Mouse (Mus musculus) MEL (cell line): Measurements from ENCODE around the gene Slc9b2. TPM values are rescaled to one million over a fixed set of nuclear protein-coding genes. Genes with fewer than 3 reads are reported as not detected.

ENCODE experiments used
- DNase-seq: peaks from one replicate; pipeline ENCODE4 v3.0.0; 2011; ENCODE audit warnings: low read depth, low spot score
- H3K27ac ChIP-seq: 2 replicates; pipeline ENCODE4 v1.5.1; 2012; ENCODE audit warnings: low read depth, mild to moderate bottlenecking, control low read depth, low read length, moderate library complexity; ENCODE audit not compliant: control insufficient read depth
- H3K27me3 ChIP-seq, 2 experiments: fragments of 150-350 bp in 1 of 2; sonication (generic) in 1 of 2; 2 replicates each; pipeline ENCODE4 v1.6.1; 2012; ENCODE audit warnings: low read length in 2 of 2, mild to moderate bottlenecking in 2 of 2, improper control_type of control experiment in 1 of 2, moderate library complexity in 1 of 2; ENCODE audit not compliant: insufficient read depth in 2 of 2, control insufficient read depth in 1 of 2
- H3K36me3 ChIP-seq, 2 experiments: 2 replicates each; pipeline ENCODE4 v1.6.1; 2012 to 2014; ENCODE audit warnings: low read length in 2 of 2, improper control_type of control experiment in 1 of 2, inconsistent platforms in 1 of 2, mild to moderate bottlenecking in 1 of 2; ENCODE audit not compliant: insufficient read depth in 2 of 2, control insufficient read depth in 1 of 2
- H3K4me1 ChIP-seq, 2 experiments: fragments of 150-350 bp in 1 of 2; sonication (generic) in 1 of 2; 2 replicates each; pipeline ENCODE4 v1.6.1; 2012; ENCODE audit warnings: low read length in 2 of 2, improper control_type of control experiment in 1 of 2, mild to moderate bottlenecking in 1 of 2; ENCODE audit not compliant: insufficient read depth in 2 of 2, control insufficient read depth in 1 of 2
- H3K4me3 ChIP-seq, 2 experiments: fragments of 150-350 bp in 1 of 2; sonication (generic) in 1 of 2; 2 replicates each; pipeline ENCODE4 v1.5.1; 2012; ENCODE audit warnings: low read depth in 2 of 2, low read length in 2 of 2, mild to moderate bottlenecking in 2 of 2, moderate library complexity in 2 of 2, control low read depth in 1 of 2, improper control_type of control experiment in 1 of 2; ENCODE audit not compliant: control insufficient read depth in 1 of 2, insufficient read depth in 1 of 2
- H3K79me2 ChIP-seq: 2 replicates; pipeline ENCODE4 v1.6.1; 2012; ENCODE audit warnings: mild to moderate bottlenecking, low read length, moderate library complexity; ENCODE audit not compliant: control insufficient read depth, poor library complexity, insufficient read depth
- H3K9ac ChIP-seq: 2 replicates; pipeline ENCODE4 v1.6.1; 2012; ENCODE audit warnings: low read depth, mild to moderate bottlenecking, control low read depth, low read length, moderate library complexity; ENCODE audit not compliant: control insufficient read depth, poor library complexity, severe bottlenecking
- H3K9me3 ChIP-seq: fragments of 150-350 bp; sonication (generic); replicated peaks from 2 replicates; pipeline ENCODE4 v1.6.1; 2012; ENCODE audit warnings: mild to moderate bottlenecking, low read length, improper control_type of control experiment, moderate library complexity; ENCODE audit not compliant: insufficient read depth
- BHLHE40 ChIP-seq: IDR thresholded peaks from 2 replicates; pipeline ENCODE4 v1.6.1; 2012; ENCODE audit warnings: low read depth, mild to moderate bottlenecking, inconsistent platforms, low read length, improper control_type of control experiment, borderline replicate concordance
- CHD2 ChIP-seq: IDR thresholded peaks from 2 replicates; pipeline ENCODE4 v1.6.1; 2011; ENCODE audit warnings: low read length, improper control_type of control experiment
- CTCF ChIP-seq, 3 experiments: IDR thresholded peaks in 2 of 3; conservative IDR thresholded peaks in 1 of 3; 2 replicates each; pipeline ENCODE4 v1.5.1; 2011 to 2012; ENCODE audit warnings: low read length in 3 of 3, low read depth in 2 of 3, mild to moderate bottlenecking in 2 of 3, improper control_type of control experiment in 1 of 3, inconsistent platforms in 1 of 3, mixed read lengths in 1 of 3, moderate library complexity in 1 of 3; ENCODE audit not compliant: control insufficient read depth in 1 of 3, insufficient read depth in 1 of 3, poor library complexity in 1 of 3, severe bottlenecking in 1 of 3
- ELF1 ChIP-seq: IDR thresholded peaks from 2 replicates; pipeline ENCODE4 v1.6.1; 2014; ENCODE audit warnings: low read depth, mild to moderate bottlenecking, inconsistent platforms, low read length, improper control_type of control experiment, moderate library complexity
- HCFC1 ChIP-seq: IDR thresholded peaks from 2 replicates; pipeline ENCODE4 v1.6.1; 2012; ENCODE audit warnings: low read depth, mild to moderate bottlenecking, inconsistent platforms, low read length, improper control_type of control experiment, moderate library complexity
- JUND ChIP-seq: IDR thresholded peaks from 2 replicates; pipeline ENCODE4 v1.6.1; 2011; ENCODE audit warnings: low read depth, mild to moderate bottlenecking, improper control_type of control experiment, low read length
- KAT2A ChIP-seq: conservative IDR thresholded peaks from 2 replicates; pipeline ENCODE4 v1.6.1; 2012; ENCODE audit warnings: low read depth, low read length, improper control_type of control experiment, inconsistent platforms
- MAX ChIP-seq: IDR thresholded peaks from 2 replicates; pipeline ENCODE4 v1.6.1; 2011; ENCODE audit warnings: low read length, improper control_type of control experiment
- MYB ChIP-seq: IDR thresholded peaks from 2 replicates; pipeline ENCODE4 v1.6.1; 2011; ENCODE audit warnings: mild to moderate bottlenecking, low read depth, low read length, improper control_type of control experiment
- MYC ChIP-seq: IDR thresholded peaks from 2 replicates; pipeline ENCODE4 v1.6.1; 2011; ENCODE audit warnings: low read depth, mild to moderate bottlenecking, low read length, improper control_type of control experiment, moderate library complexity
- NRF1 ChIP-seq: IDR thresholded peaks from 2 replicates; pipeline ENCODE4 v1.6.1; 2014; ENCODE audit warnings: low read depth, mild to moderate bottlenecking, inconsistent platforms, low read length, improper control_type of control experiment, moderate library complexity; ENCODE audit not compliant: poor library complexity, insufficient read depth, severe bottlenecking
- POLR2A ChIP-seq, 2 experiments: IDR thresholded peaks; 2 replicates each; pipeline ENCODE4 v1.6.1; 2011 to 2012; ENCODE audit warnings: low read length in 2 of 2, mild to moderate bottlenecking in 2 of 2, control low read depth in 1 of 2, improper control_type of control experiment in 1 of 2, low read depth in 1 of 2, moderate library complexity in 1 of 2; ENCODE audit not compliant: control insufficient read depth in 1 of 2, insufficient read depth in 1 of 2, poor library complexity in 1 of 2
- POLR2AphosphoS5 ChIP-seq: IDR thresholded peaks from 2 replicates; pipeline ENCODE4 v1.6.1; 2012; ENCODE audit warnings: low read depth, borderline replicate concordance, mild to moderate bottlenecking, inconsistent platforms, low read length, moderate library complexity, mixed read lengths
- RAD21 ChIP-seq: IDR thresholded peaks from 2 replicates; pipeline ENCODE4 v1.6.1; 2011; ENCODE audit warnings: mild to moderate bottlenecking, low read depth, low read length, improper control_type of control experiment
- RCOR1 ChIP-seq: IDR thresholded peaks from 2 replicates; pipeline ENCODE4 v1.6.1; 2012; ENCODE audit warnings: low read depth, mild to moderate bottlenecking, inconsistent platforms, low read length, improper control_type of control experiment
- SMC3 ChIP-seq: IDR thresholded peaks from 2 replicates; pipeline ENCODE4 v1.6.1; 2011; ENCODE audit warnings: low read depth, low read length, improper control_type of control experiment
- TAL1 ChIP-seq: IDR thresholded peaks from 2 replicates; pipeline ENCODE4 v1.6.1; 2012; ENCODE audit warnings: mild to moderate bottlenecking, inconsistent platforms, low read length, moderate library complexity, mixed read lengths
- UBTF ChIP-seq: IDR thresholded peaks from 2 replicates; pipeline ENCODE4 v1.6.1; 2012; ENCODE audit warnings: low read depth, mild to moderate bottlenecking, inconsistent platforms, low read length, improper control_type of control experiment, moderate library complexity, borderline replicate concordance; ENCODE audit not compliant: insufficient read depth
- USF2 ChIP-seq, 2 experiments: IDR thresholded peaks; 2 replicates each; pipeline ENCODE4 v1.6.1; 2011 to 2012; ENCODE audit warnings: improper control_type of control experiment in 2 of 2, low read length in 2 of 2, borderline replicate concordance in 1 of 2, inconsistent platforms in 1 of 2, low read depth in 1 of 2, mild to moderate bottlenecking in 1 of 2; ENCODE audit not compliant: insufficient read depth in 1 of 2
- ZC3H11A ChIP-seq: IDR thresholded peaks from 2 replicates; pipeline ENCODE4 v1.6.1; 2012; ENCODE audit warnings: low read depth, mild to moderate bottlenecking, inconsistent platforms, low read length, improper control_type of control experiment
- ZKSCAN1 ChIP-seq: IDR thresholded peaks from 2 replicates; pipeline ENCODE4 v1.6.1; 2012; ENCODE audit warnings: low read depth, mild to moderate bottlenecking, inconsistent platforms, low read length, improper control_type of control experiment, moderate library complexity
- ZMIZ1 ChIP-seq: IDR thresholded peaks from 2 replicates; pipeline ENCODE4 v1.6.1; 2012; ENCODE audit warnings: low read depth, mild to moderate bottlenecking, inconsistent platforms, low read length, improper control_type of control experiment, moderate library complexity
- ZNF384 ChIP-seq: IDR thresholded peaks from 2 replicates; pipeline ENCODE4 v1.6.1; 2012; ENCODE audit warnings: low read depth, mild to moderate bottlenecking, inconsistent platforms, low read length, improper control_type of control experiment
- polyA plus RNA-seq, 2 experiments: library from polyadenylated mRNA; stranded (reverse) in 1 of 2; unstranded in 1 of 2; fragments of >175 nt in 1 of 2; fragments of >200 nt in 1 of 2; gene quantifications; 2 replicates each; pipeline versions ENCODE4 v1.2.1 to v1.2.4; 2012; ENCODE audit warnings: low replicate concordance in 2 of 2, low read depth in 1 of 2; ENCODE audit not compliant: insufficient read length in 2 of 2, insufficient read depth in 1 of 2, missing spikeins in 1 of 2
- total RNA-seq: library from RNA; depleted of rRNA; stranded (reverse); fragments of 300-350 nt; gene quantifications from 2 replicates; pipeline ENCODE4 v1.2.3, GENCODE M21; 2012

Slc9b2 gene
- total and polyA plus RNA-seq, 3 experiments, result 1.0 to 1.3 TPM; not detected in 1

- Histone ChIP-seq H3K79me2 (no peaks in the 10 kb centered on the region), H3K4me1 (no peaks in the 10 kb centered on the region), H3K27ac (no peak overlapping the region), H3K9ac (no peak overlapping the region), H3K4me3 (no peak overlapping the region), H3K36me3 (no peaks in the 10 kb centered on the region), H3K27me3 (no peaks in the 10 kb centered on the region)
- peak; percentile 68 for DNase-seq
- peak; percentile 85 for TF ChIP-seq ZC3H11A
- no peak for TF ChIP-seq MYB
- TF ChIP-seq TAL1, result no peak
- no peak for TF ChIP-seq NRF1
- no peak for TF ChIP-seq RCOR1
- TF ChIP-seq ZKSCAN1, result no peak
- no peak for TF ChIP-seq CHD2
- TF ChIP-seq POLR2AphosphoS5, result no peak
- no peak for TF ChIP-seq ELF1
- no peak for TF ChIP-seq BHLHE40
- TF ChIP-seq POLR2A (IDR thresholded peaks at IDR 0.05; ENCODE audit: control insufficient read depth in 1 of 2, insufficient read depth in 1 of 2, low read depth in 1 of 2, low read length in 2 of 2, poor library complexity in 1 of 2), result no peak
- TF ChIP-seq UBTF, result no peak
- no peak for TF ChIP-seq HCFC1
- TF ChIP-seq SMC3, result peak; percentile 86
- TF ChIP-seq ZMIZ1, result no peak
- TF ChIP-seq USF2 (IDR thresholded peaks at IDR 0.05; ENCODE audit: borderline replicate concordance in 1 of 2, insufficient read depth in 1 of 2, low read depth in 1 of 2, low read length in 2 of 2), result no peak
- TF ChIP-seq CTCF (IDR thresholded peaks at IDR 0.05 in 2 of 3, conservative IDR thresholded peaks at IDR 0.05 in 1 of 3; ENCODE audit: control insufficient read depth in 1 of 3, insufficient read depth in 1 of 3, low read depth in 2 of 3, low read length in 3 of 3, poor library complexity in 1 of 3, severe bottlenecking in 1 of 3), result peak; percentile 64 to 92 (median 66)
- TF ChIP-seq JUND, result no peak
- TF ChIP-seq RAD21, result peak; percentile 95
- no peak for TF ChIP-seq MAX
- TF ChIP-seq ZNF384, result no peak
- no peak for TF ChIP-seq KAT2A
- no peak for TF ChIP-seq MYC
- TF ChIP-seq, all 39 proteins: peak for 4
- no peaks in the 10 kb centered on the region for H3K9me3 ChIP-seq
Measured at GRCm38 (mm10) chr3:135290249-135290894, 17.1 kb upstream of the Slc9b2 start.
